Mouse (Mus musculus) forebrain, embryonic 16.5 days (tissue): ENCODE data around the gene Tmem203. TPM values are rescaled to one million over a fixed set of nuclear protein-coding genes. Genes with fewer than 3 reads are reported as not detected.

ENCODE experiments used
- ATAC-seq: fragments of 200-750 bp; cut with Nextera tagmentation; 2 replicates; pipeline ENCODE4 v1.8.0; 2017; ENCODE audit warnings: mild to moderate bottlenecking, moderate library complexity
- H3K27ac ChIP-seq: fragments of 300-500 bp; sonication (generic); 2 replicates; pipeline ENCODE4 v1.5.1; 2014; ENCODE audit warnings: low read length, control low read depth
- H3K27me3 ChIP-seq: fragments of 300-500 bp; sonication (generic); replicated peaks from 2 replicates; pipeline ENCODE4 v1.6.1; 2014; ENCODE audit warnings: low read length; ENCODE audit not compliant: control insufficient read depth, insufficient read depth
- H3K36me3 ChIP-seq: fragments of 300-500 bp; sonication (generic); 2 replicates; pipeline ENCODE4 v1.6.1; 2014; ENCODE audit not compliant: control insufficient read depth, insufficient read depth
- H3K4me1 ChIP-seq: fragments of 300-500 bp; sonication (generic); replicated peaks from 2 replicates; pipeline ENCODE4 v1.6.1; 2014; ENCODE audit warnings: low read length; ENCODE audit not compliant: control insufficient read depth, insufficient read depth
- H3K4me2 ChIP-seq: fragments of 300-500 bp; sonication (generic); 2 replicates; pipeline ENCODE4 v1.6.1; 2014; ENCODE audit warnings: mild to moderate bottlenecking, low read length, control low read depth
- H3K4me3 ChIP-seq: fragments of 300-500 bp; sonication (generic); replicated peaks from 2 replicates; pipeline ENCODE4 v1.5.1; 2014; ENCODE audit warnings: mild to moderate bottlenecking, low read length, control low read depth
- H3K9ac ChIP-seq: fragments of 300-500 bp; sonication (generic); replicated peaks from 2 replicates; pipeline ENCODE4 v1.6.1; 2014; ENCODE audit warnings: low read depth, low read length, control low read depth
- H3K9me3 ChIP-seq: fragments of 300-500 bp; sonication (generic); 2 replicates; pipeline ENCODE4 v1.6.1; 2016; ENCODE audit warnings: low read length; ENCODE audit not compliant: control insufficient read depth
- WGBS: fragments of 180-500 bp; shearing (Covaris S2); extraction: QIAGEN DNeasy Blood & Tissue Kit; methylation state at CpG from one replicate; pipeline ENCODE4 v1.1.7; 2014; 5-methylcytosine and 5-hydroxymethylcytosine counted together
- polyA plus RNA-seq: library from polyadenylated mRNA; unstranded; fragments of >200 nt; fragmentation: Nextera tagmentation; extraction: Ambion mirVana; gene quantifications from 2 replicates; pipeline ENCODE4 v1.2.1, GENCODE M21; 2015

Gene Tmem203
- polyA plus RNA-seq, 1 experiment from 2014 or later = 16.0 TPM

- H3K9me3 ChIP-seq = no peaks in the 10 kb centered on the region
- peaks cover 28% of the 10 kb centered on the region for H3K4me1 ChIP-seq
- H3K36me3 ChIP-seq = peaks cover 4% of the 10 kb centered on the region; the same call in 1 of the 2 replicates
- peak overlapping the region; percentile 25 for H3K4me3 ChIP-seq
- no peak overlapping the region for H3K27ac ChIP-seq
- peak; percentile 31; the same call in 1 of the 2 replicates for ATAC-seq
- peaks cover 52% of the 10 kb centered on the region for H3K27me3 ChIP-seq
- peak overlapping the region; percentile 31; the same call in 1 of the 2 replicates for H3K9ac ChIP-seq
- peak overlapping the region; percentile 49 for H3K4me2 ChIP-seq
- 2% methylated on average over 18 of the region's 18 CpGs for WGBS
These were observed 35.5 kb downstream of the Tmem203 start for GRCm38 (mm10) chr2:25290816-25291130.

DNA sequence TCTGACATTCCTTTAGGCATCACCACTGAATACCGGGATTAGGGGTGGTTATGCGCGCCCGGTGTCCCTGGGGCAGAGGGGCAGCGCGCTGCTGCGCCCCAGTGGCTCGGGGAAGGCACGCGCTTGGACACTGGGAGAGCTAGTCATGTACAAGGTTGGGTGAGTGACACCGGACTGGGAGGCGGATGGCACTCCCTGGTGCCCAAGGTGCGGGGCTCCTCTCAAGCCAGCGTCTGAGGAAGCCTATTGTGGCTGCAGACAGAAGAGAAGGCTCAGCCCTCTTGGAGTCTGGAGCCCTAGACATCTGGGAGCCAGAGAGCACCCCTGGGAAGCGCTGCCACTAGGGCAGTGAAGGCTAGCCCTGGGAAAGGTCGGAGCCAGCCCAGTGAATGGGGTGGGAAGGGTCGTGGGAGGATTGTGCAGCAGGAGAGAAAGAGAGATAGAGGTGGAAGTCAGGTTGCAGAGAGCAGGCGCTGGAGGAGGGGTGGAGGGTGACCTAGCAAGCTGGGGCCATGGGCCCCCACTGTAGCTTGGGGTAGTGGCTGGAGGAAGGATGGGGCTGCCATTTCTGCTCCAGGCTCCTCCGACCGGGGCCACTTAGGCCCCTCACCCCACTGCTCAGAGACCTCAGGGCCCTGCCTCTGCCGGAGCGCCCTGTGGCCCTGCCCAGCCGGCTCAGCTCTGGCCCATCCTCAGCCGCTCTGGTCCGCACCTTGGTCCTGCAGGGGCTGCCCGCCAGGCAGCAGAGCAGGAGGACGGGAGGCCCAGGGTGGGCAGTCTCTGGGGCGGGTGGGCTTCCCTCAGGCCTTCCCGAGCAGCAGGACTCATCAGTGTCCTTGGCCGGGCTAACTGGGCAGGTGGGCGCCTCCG lies 36.2 kb downstream of the Tmem203 start:
- Histone ChIP-seq H3K4me1 (peaks cover 28% of the 10 kb centered on the region), H3K27me3 (peaks cover 52% of the 10 kb centered on the region), H3K4me2 (peak overlapping the region; percentile 49), H3K4me3 (peak overlapping the region; percentile 25), H3K9me3 (no peaks in the 10 kb centered on the region), H3K9ac (no peak overlapping the region), H3K36me3 (no peaks in the 10 kb centered on the region), H3K27ac (no peak overlapping the region)
- 4% methylated on average over 32 of the region's 32 CpGs for WGBS
- no peak for ATAC-seq

DNA sequence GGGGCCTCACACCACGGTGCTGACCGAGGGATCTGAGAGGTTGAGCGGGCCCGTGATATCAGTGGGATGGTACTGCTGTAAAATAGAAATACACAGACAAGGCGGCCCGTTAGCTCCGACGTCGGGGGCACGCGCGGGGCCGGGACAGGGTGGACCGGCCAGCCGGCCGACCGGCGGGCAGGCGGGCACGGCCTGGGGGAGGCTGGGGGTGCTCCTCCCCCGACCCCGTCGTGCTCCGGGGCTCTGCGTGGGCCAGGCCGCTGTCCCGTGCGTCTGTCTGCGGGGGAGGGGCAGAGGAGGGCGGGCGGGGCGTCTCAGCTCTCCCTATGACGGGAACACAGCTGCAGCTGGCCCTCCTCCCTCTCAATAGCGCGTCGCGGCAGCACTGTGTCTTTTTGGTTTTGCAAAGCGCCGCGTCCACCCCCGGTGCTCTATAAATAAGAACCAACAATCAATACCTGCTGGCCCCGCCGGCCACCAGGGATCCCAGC lies 36.9 kb downstream of the Tmem203 start:
- peak overlapping the region; percentile 24 for H3K4me3 ChIP-seq
- H3K4me1 ChIP-seq = peaks cover 28% of the 10 kb centered on the region
- 5% methylated on average over 34 of the region's 43 CpGs for WGBS
- H3K27me3 ChIP-seq = peaks cover 58% of the 10 kb centered on the region
- no peak overlapping the region for H3K27ac ChIP-seq
- H3K9me3 ChIP-seq = no peaks in the 10 kb centered on the region
- peak overlapping the region; percentile 44 for H3K9ac ChIP-seq
- no peaks in the 10 kb centered on the region for H3K36me3 ChIP-seq
- ATAC-seq = peak; percentile 7; the same call in 1 of the 2 replicates
- peak overlapping the region; percentile 41 for H3K4me2 ChIP-seq

- no peak overlapping the region for H3K4me2 ChIP-seq
- H3K9me3 ChIP-seq = no peaks in the 10 kb centered on the region
- H3K36me3 ChIP-seq = no peaks in the 10 kb centered on the region
- no peak overlapping the region for H3K27ac ChIP-seq
- peaks cover 62% of the 10 kb centered on the region for H3K27me3 ChIP-seq
- WGBS = 0% methylated on average over 1 of the region's 1 CpGs
- H3K4me3 ChIP-seq = no peak overlapping the region
- no peak overlapping the region for H3K9ac ChIP-seq
- no peak; the same call in 1 of the 2 replicates for ATAC-seq
- H3K4me1 ChIP-seq = peaks cover 28% of the 10 kb centered on the region
These were observed 37.6 kb downstream of the Tmem203 start for GRCm38 (mm10) chr2:25292856-25293255.

DNA sequence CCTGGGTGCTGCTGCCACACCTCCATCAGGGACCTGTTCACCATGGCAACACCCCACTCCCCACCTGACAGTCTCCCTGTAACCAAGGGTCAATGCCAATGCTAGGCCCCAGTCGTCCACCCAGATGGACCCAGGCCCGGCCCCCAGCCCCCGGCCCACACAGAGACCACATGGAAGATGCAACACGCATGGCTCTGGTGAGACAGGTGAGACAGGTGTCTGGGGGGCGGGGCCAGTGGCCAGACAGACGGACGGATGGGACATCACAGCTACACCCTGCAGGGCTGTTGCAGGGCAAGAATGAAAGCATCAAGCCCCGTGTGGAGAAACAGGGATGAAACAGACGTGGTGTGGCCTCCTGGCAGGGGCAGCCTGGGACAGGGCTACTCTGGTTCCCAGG lies 38.5 kb downstream of the Tmem203 start:
- Histone ChIP-seq H3K27ac (no peak overlapping the region), H3K4me2 (no peak overlapping the region), H3K36me3 (no peaks in the 10 kb centered on the region), H3K9me3 (no peaks in the 10 kb centered on the region), H3K27me3 (peaks cover 56% of the 10 kb centered on the region), H3K4me3 (no peak overlapping the region), H3K4me1 (peaks cover 28% of the 10 kb centered on the region), H3K9ac (no peak overlapping the region)
- 75% methylated on average over 9 of the region's 9 CpGs for WGBS
- no peak for ATAC-seq

DNA sequence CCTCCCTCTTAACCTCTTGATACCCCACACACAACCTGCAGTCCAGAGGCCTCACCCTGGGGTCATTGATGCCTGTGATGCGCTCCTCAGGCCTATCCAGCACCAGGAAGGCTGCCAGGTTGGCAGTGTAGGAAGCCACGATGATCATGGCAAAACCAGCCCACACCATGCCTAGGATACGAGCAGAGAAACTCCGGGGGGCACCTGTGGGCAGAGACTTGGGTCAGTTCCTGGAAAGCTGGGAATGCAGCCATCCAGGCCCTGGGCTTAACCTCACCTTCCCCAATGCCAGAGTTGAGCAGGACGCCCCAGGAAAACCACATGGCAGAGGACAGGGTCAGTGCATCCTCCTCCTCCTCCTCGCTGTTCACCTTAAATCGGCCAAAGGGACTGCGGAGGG lies 41.9 kb downstream of the Tmem203 start:
- no peak for ATAC-seq
- H3K4me1 ChIP-seq = peaks cover 6% of the 10 kb centered on the region
- H3K9me3 ChIP-seq = no peaks in the 10 kb centered on the region
- H3K9ac ChIP-seq = no peak overlapping the region
- no peak overlapping the region for H3K4me3 ChIP-seq
- peaks cover 24% of the 10 kb centered on the region for H3K27me3 ChIP-seq
- 78% methylated on average over 7 of the region's 8 CpGs for whole genome bisulfite sequencing
- H3K27ac ChIP-seq = no peak overlapping the region
- no peak overlapping the region for H3K4me2 ChIP-seq
- no peaks in the 10 kb centered on the region for H3K36me3 ChIP-seq

- H3K9ac ChIP-seq = no peak overlapping the region
- H3K4me2 ChIP-seq = no peak overlapping the region
- no peak for ATAC-seq
- H3K36me3 ChIP-seq = no peaks in the 10 kb centered on the region
- WGBS = 84% methylated on average over 10 of the region's 10 CpGs
- H3K9me3 ChIP-seq = no peaks in the 10 kb centered on the region
- H3K27ac ChIP-seq = no peak overlapping the region
- H3K4me1 ChIP-seq = no peaks in the 10 kb centered on the region
- no peak overlapping the region for H3K4me3 ChIP-seq
- peaks cover 17% of the 10 kb centered on the region for H3K27me3 ChIP-seq
These were observed 42.8 kb downstream of the Tmem203 start for GRCm38 (mm10) chr2:25298046-25298445.

DNA sequence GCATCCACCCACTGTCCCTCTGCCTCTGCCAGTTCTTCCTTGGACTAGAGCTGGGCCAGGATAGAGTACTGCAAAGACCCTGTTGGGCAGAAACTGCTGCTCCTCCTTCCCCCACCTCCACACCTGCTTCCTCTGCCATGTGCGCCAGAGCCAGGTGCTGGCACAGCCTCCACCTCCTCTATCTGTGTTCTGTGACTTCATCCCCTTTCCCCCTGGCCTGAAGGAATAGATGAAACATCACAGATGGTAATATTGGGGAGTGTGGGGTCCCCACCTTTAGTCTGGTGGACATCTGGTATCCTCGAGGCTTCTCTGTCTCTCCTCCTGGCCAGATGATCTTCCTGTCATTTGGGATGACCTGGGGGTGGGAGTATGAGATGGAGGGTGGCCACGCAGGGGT lies 48.2 kb downstream of the Tmem203 start:
- no peaks in the 10 kb centered on the region for H3K36me3 ChIP-seq
- no peak overlapping the region for H3K4me2 ChIP-seq
- WGBS = 67% methylated on average over 3 of the region's 3 CpGs
- H3K27me3 ChIP-seq = peaks cover 25% of the 10 kb centered on the region
- ATAC-seq = no peak
- H3K9ac ChIP-seq = no peak overlapping the region
- H3K4me1 ChIP-seq = peaks cover 13% of the 10 kb centered on the region
- no peak overlapping the region for H3K27ac ChIP-seq
- H3K9me3 ChIP-seq = no peaks in the 10 kb centered on the region
- no peak overlapping the region for H3K4me3 ChIP-seq

- peak overlapping the region; percentile 91 for H3K4me2 ChIP-seq
- no peak overlapping the region for H3K27ac ChIP-seq
- H3K27me3 ChIP-seq = peaks cover 31% of the 10 kb centered on the region
- 69% methylated on average over 7 of the region's 7 CpGs for WGBS
- peak overlapping the region; percentile 61; the same call in 1 of the 2 replicates for H3K4me3 ChIP-seq
- no peak overlapping the region for H3K9ac ChIP-seq
- peaks cover 13% of the 10 kb centered on the region for H3K4me1 ChIP-seq
- no peaks in the 10 kb centered on the region for H3K9me3 ChIP-seq
- no peaks in the 10 kb centered on the region for H3K36me3 ChIP-seq
- 0 out of 2 replicates have a peak, but pooled peaks have one; percentile 2 for ATAC-seq
These were observed 48.9 kb downstream of the Tmem203 start for GRCm38 (mm10) chr2:25303931-25304656.
